8 mouse cellular contexts compared by ENCODE assay signal in genomic region chr6:60045531-60045930, GRCm38 (mm10).
A peak's percentile ranks its signal among the peaks of the same experiment; 100 is the strongest.
DNase-seq lines count a peak whose midpoint lies in the region; TF ChIP-seq lines count a peak whose summit lies in the region.
"Not testable (repeated sequence)": the region's sequence is repeated elsewhere in the genome, so short reads cannot be mapped to it uniquely, and the experiment has no call there.

No protein-coding gene starts in this region.

- H3K79me2 ChIP-seq in C2C12 (ENCODE audit: control insufficient read depth, insufficient read depth); MEL (ENCODE audit: control insufficient read depth, insufficient read depth, low read length, poor library complexity); myocyte (ENCODE audit: control insufficient read depth, insufficient read depth): not testable (repeated sequence)

- peak overlapping the region; percentile 66 for H3K4me2 ChIP-seq in myocyte (ENCODE audit: low read depth)

- H3K27ac ChIP-seq in MEL (ENCODE audit: control insufficient read depth, low read depth, low read length), result peak overlapping the region; percentile 96

- not testable (repeated sequence) for H3K27me3 ChIP-seq in C2C12 (ENCODE audit: control insufficient read depth, insufficient read depth, insufficient read length); MEL (ENCODE audit: control insufficient read depth in 1 of 2, insufficient read depth in 2 of 2, low read length in 2 of 2); myocyte (ENCODE audit: control insufficient read depth, insufficient read depth, insufficient read length)

- DNase-seq in 3134 (ENCODE audit: extremely low read depth, insufficient read length, low spot score) (peak; percentile 42), 3T3-L1 (ENCODE audit: low read depth, low spot score) (peak; percentile 2), 416B (ENCODE audit: low read depth) (peak; percentile 51), MEL (ENCODE audit: low read depth, low spot score) (peak; percentile 90), MEL-GATA-1-ER (ENCODE audit: extremely low read depth, low read depth) (peak; percentile 58), NIH3T3 (ENCODE audit: low read depth) (peak; percentile 8)

- TF ChIP-seq CTCF in C2C12 (IDR thresholded peaks at IDR 0.05; ENCODE audit: control insufficient read depth, insufficient read depth, insufficient read length); MEL (IDR thresholded peaks at IDR 0.05 in 2 of 3, conservative IDR thresholded peaks at IDR 0.05 in 1 of 3; ENCODE audit: control insufficient read depth in 1 of 3, insufficient read depth in 1 of 3, low read depth in 2 of 3, low read length in 3 of 3, poor library complexity in 1 of 3, severe bottlenecking in 1 of 3): not testable (repeated sequence)

- H3K4me3 ChIP-seq in C2C12 (ENCODE audit: insufficient read depth, poor library complexity, severe bottlenecking); MEL (ENCODE audit: control insufficient read depth in 1 of 2, insufficient read depth in 1 of 2, low read depth in 2 of 2, low read length in 2 of 2); myocyte: not testable (repeated sequence)

- not testable (repeated sequence) for H3ac ChIP-seq in C2C12 (ENCODE audit: control insufficient read depth, insufficient read length, low read depth); myocyte (ENCODE audit: control insufficient read depth, insufficient read length)

- TF ChIP-seq POLR2A in MEL (IDR thresholded peaks at IDR 0.05; ENCODE audit: control insufficient read depth in 1 of 2, insufficient read depth in 1 of 2, low read depth in 1 of 2, low read length in 2 of 2, poor library complexity in 1 of 2), result 0 out of 4 replicates have a peak, but pooled peaks of 1 of the 2 experiments have one; percentile 39
- TF ChIP-seq POLR2A in myocyte (IDR thresholded peaks at IDR 0.05; ENCODE audit: insufficient read length, low read depth), result not testable (repeated sequence)

- TF ChIP-seq EP300 in MEL (IDR thresholded peaks at IDR 0.05; ENCODE audit: low read depth in 1 of 2, low read length in 2 of 2), result peak; percentile 50 to 80; a peak in 3 of 4 replicates

- H3K9me3 ChIP-seq in MEL (replicated peaks; ENCODE audit: insufficient read depth, low read length), result not testable (repeated sequence)

- not testable (repeated sequence) for H3K79me3 ChIP-seq in C2C12 (ENCODE audit: low read depth)

- TF ChIP-seq RAD21 in MEL (IDR thresholded peaks at IDR 0.05; ENCODE audit: low read depth, low read length), result not testable (repeated sequence)

- H3K4me1 ChIP-seq in MEL (ENCODE audit: control insufficient read depth in 1 of 2, insufficient read depth in 2 of 2, low read length in 2 of 2), result peaks cover 14% of the 10 kb centered on the region in 2 experiments

- not testable (repeated sequence) for H3K36me3 ChIP-seq in C2C12 (ENCODE audit: control insufficient read depth, insufficient read depth); myocyte (ENCODE audit: control insufficient read depth, insufficient read depth)
- H3K36me3 ChIP-seq in MEL (ENCODE audit: control insufficient read depth in 1 of 2, insufficient read depth in 2 of 2, low read length in 2 of 2), result peaks cover 0 to 20% of the 10 kb centered on the region in 2 experiments; a peak in 2 of 4 replicates

- peak overlapping the region; percentile 13; the same call in 1 of the 2 replicates for H3K9ac ChIP-seq in MEL (ENCODE audit: control insufficient read depth, low read depth, low read length, poor library complexity, severe bottlenecking)

TF ChIP-seq in C2C12, 6 proteins besides CTCF, POLR2A, EP300 and RAD21:
- TF ChIP-seq MYOD1 (IDR thresholded peaks at IDR 0.05; ENCODE audit: control insufficient read depth, insufficient read length, low read depth), result peak; percentile 9
- TF ChIP-seq CEBPB (IDR thresholded peaks at IDR 0.05; ENCODE audit: low read depth), result peak; percentile 30
- TF ChIP-seq MAX (IDR thresholded peaks at IDR 0.05), result peak; percentile 80

TF ChIP-seq in MEL, 35 proteins besides CTCF, POLR2A, EP300 and RAD21:
- TF ChIP-seq MYB (IDR thresholded peaks at IDR 0.05; ENCODE audit: low read depth, low read length), result 0 out of 2 replicates have a peak, but pooled peaks have one; percentile 44
- peak; percentile 48; the same call in 1 of the 2 replicates for TF ChIP-seq TCF12 (IDR thresholded peaks at IDR 0.05; ENCODE audit: low read depth, low read length)
- peak; percentile 81 for TF ChIP-seq GATA1 (IDR thresholded peaks at IDR 0.05; ENCODE audit: low read depth, low read length)
- TF ChIP-seq RCOR1 (IDR thresholded peaks at IDR 0.05; ENCODE audit: low read depth, low read length), result 0 out of 2 replicates have a peak, but pooled peaks have one; percentile 17
- TF ChIP-seq ETS1 (IDR thresholded peaks at IDR 0.05; ENCODE audit: low read depth, low read length), result peak; percentile 97
- peak; percentile 47; the same call in 1 of the 2 replicates for TF ChIP-seq TBP (IDR thresholded peaks at IDR 0.05; ENCODE audit: low read depth, low read length)
- peak; percentile 62; the same call in 1 of the 2 replicates for TF ChIP-seq MAX (IDR thresholded peaks at IDR 0.05; ENCODE audit: low read length)
- TF ChIP-seq MYC (IDR thresholded peaks at IDR 0.05; ENCODE audit: low read depth, low read length), result 0 out of 2 replicates have a peak, but pooled peaks have one; percentile 14
- TF ChIP-seq BHLHE40 (IDR thresholded peaks at IDR 0.05; ENCODE audit: borderline replicate concordance, low read depth, low read length), result peak; percentile 76
- TF ChIP-seq JUND (IDR thresholded peaks at IDR 0.05; ENCODE audit: low read depth, low read length), result 0 out of 2 replicates have a peak, but pooled peaks have one; percentile 39
TF ChIP-seq in MEL: peak in this region for 10; not testable (repeated sequence) for 25.

TF ChIP-seq in myocyte, 11 proteins besides CTCF, POLR2A, EP300 and RAD21:
- TF ChIP-seq MYOD1 (IDR thresholded peaks at IDR 0.05; ENCODE audit: control insufficient read depth in 1 of 3, insufficient read length in 2 of 3, low read depth in 2 of 3) (peak in 1 of 3 experiments; percentile 51), MYOG (IDR thresholded peaks at IDR 0.05; ENCODE audit: control insufficient read depth in 1 of 3, insufficient read depth in 1 of 3, insufficient read length in 2 of 3, low read depth in 2 of 3) (peak in 1 of 3 experiments; percentile 62), CEBPB (IDR thresholded peaks at IDR 0.05; ENCODE audit: insufficient read depth, poor library complexity, severe bottlenecking) (0 out of 2 replicates have a peak, but pooled peaks have one; percentile 15)
TF ChIP-seq in myocyte: peak in this region for 3; not testable (repeated sequence) for 8.

Comparison
In these comparisons a context has a peak if more than half of its experiments do, and no peak if none do; other contexts are left out.
1. DNase-seq: peak in every context shown above with its lines; median percentile 90 in MEL; 58 in MEL-GATA-1-ER; 51 in 416B; 42 in 3134; 8 in NIH3T3; 2 in 3T3-L1.